Mouse (Mus musculus) urinary bladder, adult 2 months (tissue): ENCODE measurements around the gene Wdr19. TPM values are rescaled to one million over a fixed set of nuclear protein-coding genes. Genes with fewer than 3 reads are reported as not detected.
"Not testable (repeated sequence)": the region's sequence is repeated elsewhere in the genome, so short reads cannot be mapped to it uniquely, and the experiment has no call there.

ENCODE experiments used
- DNase-seq: peaks from one replicate; pipeline ENCODE4 v3.0.0; 2022; ENCODE audit warnings: low spot score
- polyA plus RNA-seq: library from polyadenylated mRNA; depleted of rRNA; stranded (reverse); fragments of >200 nt; gene quantifications from 2 replicates; pipeline ENCODE4 v1.2.3, GENCODE M21; 2012

Wdr19 gene
- polyA plus RNA-seq, 1 experiment: 9.9 TPM

GRCm38 (mm10) chr5:65194441-65194840 lies 5.1 kb upstream of the Wdr19 start:
- DNase-seq: no peak

GRCm38 (mm10) chr5:65204726-65205125 lies 5.2 kb downstream of the Wdr19 start:
- DNase-seq: no peak

GRCm38 (mm10) chr5:65213321-65213720 lies 13.8 kb downstream of the Wdr19 start:
- no peak for DNase-seq

- DNase-seq: no peak
Observed at GRCm38 (mm10) chr5:65217305-65218269, 18.1 kb downstream of the Wdr19 start.

- DNase-seq: no peak
Observed at GRCm38 (mm10) chr5:65221037-65221436, 21.5 kb downstream of the Wdr19 start.

- DNase-seq: no peak
Observed at GRCm38 (mm10) chr5:65224056-65224455, 24.6 kb downstream of the Wdr19 start.

- no peak for DNase-seq
Observed at GRCm38 (mm10) chr5:65231289-65232003, 31.9 kb downstream of the Wdr19 start.

GRCm38 (mm10) chr5:65242740-65243139 lies 43.2 kb downstream of the Wdr19 start:
- DNase-seq: no peak

- DNase-seq: no peak
Observed at GRCm38 (mm10) chr5:65247296-65247695, 47.8 kb downstream of the Wdr19 start.

GRCm38 (mm10) chr5:65250185-65250855 lies 50.8 kb downstream of the Wdr19 start:
- no peak for DNase-seq

GRCm38 (mm10) chr5:65257910-65258505 lies 58.5 kb downstream of the Wdr19 start:
- no peak for DNase-seq

GRCm38 (mm10) chr5:65273966-65274365 lies 74.5 kb downstream of the Wdr19 start:
- no peak for DNase-seq

- no peak for DNase-seq
Observed at GRCm38 (mm10) chr5:65279133-65279651, 79.7 kb downstream of the Wdr19 start.

- DNase-seq: no peak
Observed at GRCm38 (mm10) chr5:65281216-65281615, 81.7 kb downstream of the Wdr19 start.

GRCm38 (mm10) chr5:65284171-65284570 lies 84.7 kb downstream of the Wdr19 start:
- no peak for DNase-seq

GRCm38 (mm10) chr5:65287751-65288701 lies 88.5 kb downstream of the Wdr19 start:
- DNase-seq: no peak

- not testable (repeated sequence) for DNase-seq
Observed at GRCm38 (mm10) chr5:65289009-65289408, 89.5 kb downstream of the Wdr19 start.

GRCm38 (mm10) chr5:65293627-65294026 lies 94.1 kb downstream of the Wdr19 start:
- DNase-seq: no peak

- DNase-seq: no peak
Observed at GRCm38 (mm10) chr5:65294270-65294669, 94.8 kb downstream of the Wdr19 start.

- no peak for DNase-seq
Observed at GRCm38 (mm10) chr5:65298167-65298950, 98.9 kb downstream of the Wdr19 start.
